Mouse (Mus musculus): Measurements from ENCODE around the gene Rack1. TPM values are rescaled to one million over a fixed set of nuclear protein-coding genes. Genes with fewer than 3 reads are reported as not detected.
"Not testable (repeated sequence)": the region's sequence is repeated elsewhere in the genome, so short reads cannot be mapped to it uniquely, and the experiment has no call there.

The Rack1 gene
- polyA plus RNA-seq, 1 experiment from 2014 or later: 661 TPM

DNA sequence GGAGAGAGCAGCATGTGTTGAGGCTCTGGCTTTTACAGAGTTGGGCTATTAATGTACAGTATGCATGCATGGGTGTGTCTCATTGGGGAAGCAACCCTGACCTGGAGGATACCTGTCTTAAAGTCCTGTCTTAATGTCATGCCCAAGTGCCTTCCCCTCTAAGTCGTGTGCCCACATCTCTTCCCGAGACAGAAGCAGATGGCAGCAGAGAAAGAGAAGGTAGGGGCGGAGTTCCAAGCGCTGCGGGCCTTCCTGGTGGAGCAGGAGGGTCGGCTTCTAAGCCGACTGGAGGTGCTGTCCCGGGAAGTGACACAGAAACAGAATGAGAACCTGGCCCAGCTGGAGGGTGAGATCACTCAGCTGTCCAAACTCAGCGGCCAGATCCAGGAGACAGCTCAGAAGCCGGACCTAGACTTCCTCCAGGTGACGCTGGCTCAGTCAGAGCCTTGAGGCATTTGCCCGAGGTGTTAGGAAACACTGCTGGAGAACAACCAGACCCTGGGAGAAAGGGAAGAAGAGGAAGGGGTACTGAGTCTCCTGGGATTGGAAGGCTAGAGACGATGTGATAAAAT, 45.2 kb downstream of the Rack1 start:
- no peak overlapping the region for H3K4me3 ChIP-seq (ENCODE audit: low read depth, low read length)
- no peaks in the 10 kb centered on the region for H3K36me3 ChIP-seq (ENCODE audit: control insufficient read depth, insufficient read depth, low read length)
- H3K9ac ChIP-seq (ENCODE audit: low read depth, low read length): no peak overlapping the region
- H3K27me3 ChIP-seq (ENCODE audit: control insufficient read depth, insufficient read depth, low read length): peaks cover 2% of the 10 kb centered on the region; the same call in 1 of the 2 replicates
- H3K9me3 ChIP-seq (ENCODE audit: control insufficient read depth, low read length): no peaks in the 10 kb centered on the region
- no peak overlapping the region for H3K4me2 ChIP-seq (replicated peaks; ENCODE audit: low read depth, low read length)
- H3K4me1 ChIP-seq (replicated peaks; ENCODE audit: control insufficient read depth, insufficient read depth, low read length): no peaks in the 10 kb centered on the region
- no peak overlapping the region for H3K27ac ChIP-seq (ENCODE audit: low read depth, low read length)
- DNase-seq (ENCODE audit: low spot score): no peak
- no peak for ATAC-seq (ENCODE audit: low FRiP score)
- 36% methylated on average over 13 of the region's 13 CpGs for WGBS

- not testable (repeated sequence) for DNase-seq (ENCODE audit: low spot score); ATAC-seq (ENCODE audit: low FRiP score); H3K4me1 ChIP-seq (replicated peaks; ENCODE audit: control insufficient read depth, insufficient read depth, low read length); H3K9ac ChIP-seq (ENCODE audit: low read depth, low read length); H3K4me3 ChIP-seq (ENCODE audit: low read depth, low read length); H3K4me2 ChIP-seq (replicated peaks; ENCODE audit: low read depth, low read length); H3K9me3 ChIP-seq (ENCODE audit: control insufficient read depth, low read length); H3K36me3 ChIP-seq (ENCODE audit: control insufficient read depth, insufficient read depth, low read length); H3K27ac ChIP-seq (ENCODE audit: low read depth, low read length); H3K27me3 ChIP-seq (ENCODE audit: control insufficient read depth, insufficient read depth, low read length)
- WGBS: 78% methylated on average over 2 of the region's 2 CpGs
Observed at GRCm38 (mm10) chr11:48846362-48846761, 46.2 kb downstream of the Rack1 start.

- no peaks in the 10 kb centered on the region for H3K9me3 ChIP-seq (ENCODE audit: control insufficient read depth, low read length)
- no peaks in the 10 kb centered on the region for H3K36me3 ChIP-seq (ENCODE audit: control insufficient read depth, insufficient read depth, low read length)
- H3K4me3 ChIP-seq (ENCODE audit: low read depth, low read length): no peak overlapping the region
- H3K27ac ChIP-seq (ENCODE audit: low read depth, low read length): no peak overlapping the region
- H3K4me1 ChIP-seq (replicated peaks; ENCODE audit: control insufficient read depth, insufficient read depth, low read length): no peaks in the 10 kb centered on the region
- DNase-seq (ENCODE audit: low spot score) (no peak), ATAC-seq (ENCODE audit: low FRiP score) (no peak)
- WGBS: 56% methylated on average over 5 of the region's 5 CpGs
- no peak overlapping the region for H3K9ac ChIP-seq (ENCODE audit: low read depth, low read length)
- H3K27me3 ChIP-seq (ENCODE audit: control insufficient read depth, insufficient read depth, low read length): peaks cover 2% of the 10 kb centered on the region; the same call in 1 of the 2 replicates
- H3K4me2 ChIP-seq (replicated peaks; ENCODE audit: low read depth, low read length): no peak overlapping the region
Observed at GRCm38 (mm10) chr11:48846881-48847280, 46.7 kb downstream of the Rack1 start.

- Histone ChIP-seq H3K27me3 (ENCODE audit: control insufficient read depth, insufficient read depth, low read length) (peaks cover 4% of the 10 kb centered on the region), H3K9ac (ENCODE audit: low read depth, low read length) (no peak overlapping the region), H3K27ac (ENCODE audit: low read depth, low read length) (no peak overlapping the region), H3K4me1 (replicated peaks; ENCODE audit: control insufficient read depth, insufficient read depth, low read length) (no peaks in the 10 kb centered on the region), H3K4me2 (replicated peaks; ENCODE audit: low read depth, low read length) (no peak overlapping the region), H3K36me3 (ENCODE audit: control insufficient read depth, insufficient read depth, low read length) (no peaks in the 10 kb centered on the region), H3K4me3 (ENCODE audit: low read depth, low read length) (no peak overlapping the region), H3K9me3 (ENCODE audit: control insufficient read depth, low read length) (no peaks in the 10 kb centered on the region)
- no peak for DNase-seq (ENCODE audit: low spot score)
- WGBS: 59% methylated on average over 2 of the region's 2 CpGs
- no peak for ATAC-seq (ENCODE audit: low FRiP score)
Observed at GRCm38 (mm10) chr11:48850240-48850639, 50.1 kb downstream of the Rack1 start.

- Histone ChIP-seq H3K27ac (ENCODE audit: low read depth, low read length) (no peak overlapping the region), H3K9ac (ENCODE audit: low read depth, low read length) (no peak overlapping the region), H3K4me2 (replicated peaks; ENCODE audit: low read depth, low read length) (no peak overlapping the region), H3K9me3 (ENCODE audit: control insufficient read depth, low read length) (no peaks in the 10 kb centered on the region), H3K36me3 (ENCODE audit: control insufficient read depth, insufficient read depth, low read length) (no peaks in the 10 kb centered on the region), H3K4me1 (replicated peaks; ENCODE audit: control insufficient read depth, insufficient read depth, low read length) (no peaks in the 10 kb centered on the region), H3K27me3 (ENCODE audit: control insufficient read depth, insufficient read depth, low read length) (peaks cover 4% of the 10 kb centered on the region), H3K4me3 (ENCODE audit: low read depth, low read length) (no peak overlapping the region)
- 83% methylated on average over 4 of the region's 4 CpGs for WGBS
- no peak for ATAC-seq (ENCODE audit: low FRiP score)
- DNase-seq (ENCODE audit: low spot score): no peak
Observed at GRCm38 (mm10) chr11:48851270-48851995, 51.3 kb downstream of the Rack1 start.

GRCm38 (mm10) chr11:48852190-48852589, 52.1 kb downstream of the Rack1 start:
- WGBS: 78% methylated on average over 4 of the region's 4 CpGs
- no peak overlapping the region for H3K4me3 ChIP-seq (ENCODE audit: low read depth, low read length)
- no peaks in the 10 kb centered on the region for H3K36me3 ChIP-seq (ENCODE audit: control insufficient read depth, insufficient read depth, low read length)
- DNase-seq (ENCODE audit: low spot score) (no peak), ATAC-seq (ENCODE audit: low FRiP score) (no peak)
- no peaks in the 10 kb centered on the region for H3K4me1 ChIP-seq (replicated peaks; ENCODE audit: control insufficient read depth, insufficient read depth, low read length)
- H3K9me3 ChIP-seq (ENCODE audit: control insufficient read depth, low read length): no peaks in the 10 kb centered on the region
- H3K9ac ChIP-seq (ENCODE audit: low read depth, low read length): no peak overlapping the region
- H3K27me3 ChIP-seq (ENCODE audit: control insufficient read depth, insufficient read depth, low read length): peaks cover 4% of the 10 kb centered on the region
- H3K4me2 ChIP-seq (replicated peaks; ENCODE audit: low read depth, low read length): no peak overlapping the region
- H3K27ac ChIP-seq (ENCODE audit: low read depth, low read length): no peak overlapping the region

DNA sequence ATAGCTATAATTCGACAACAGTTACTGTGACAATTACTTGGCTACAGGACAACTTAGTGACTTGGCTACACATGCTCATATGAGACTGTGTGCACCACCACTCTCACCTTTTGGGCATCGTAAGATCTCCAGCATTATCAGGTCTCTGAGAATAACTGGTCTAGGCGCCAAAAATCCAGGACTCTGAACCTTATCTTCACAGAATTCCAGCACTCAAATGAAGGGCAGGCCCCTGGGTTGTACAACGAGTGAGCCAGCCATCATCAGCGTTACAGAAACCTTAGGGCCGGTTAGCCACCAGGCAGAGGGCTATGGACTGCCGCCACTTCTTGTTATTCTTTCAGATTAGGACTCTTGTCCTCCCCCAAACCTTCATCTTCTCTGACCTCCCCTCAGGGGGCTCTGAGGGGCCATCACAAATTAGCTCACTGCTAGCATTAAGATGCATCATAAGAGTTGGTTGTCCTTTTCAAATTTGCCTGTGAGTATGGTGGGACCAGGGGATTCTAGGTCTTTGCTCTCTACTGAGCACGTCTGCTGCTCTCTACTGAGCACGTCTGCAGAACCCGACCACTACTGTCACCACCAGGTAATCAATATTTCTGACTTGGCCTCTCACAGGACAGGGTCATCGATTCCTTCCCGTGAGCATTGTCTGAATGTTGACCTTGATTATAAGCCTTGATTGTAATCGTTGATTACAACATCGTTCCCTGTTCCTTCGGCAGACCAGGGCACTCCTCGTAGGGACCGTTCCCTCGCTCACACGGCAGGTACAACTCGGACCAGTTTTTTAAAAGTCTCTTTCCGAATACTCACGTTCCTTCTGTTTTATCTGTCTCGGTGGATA, 52.7 kb downstream of the Rack1 start:
- WGBS: 8% methylated on average over 23 of the region's 23 CpGs

GRCm38 (mm10) chr11:48853474-48854180, 53.5 kb downstream of the Rack1 start:
- peak overlapping the region; percentile 91 for H3K4me2 ChIP-seq (replicated peaks; ENCODE audit: low read depth, low read length)
- DNase-seq (ENCODE audit: low spot score) (peak; percentile 91), ATAC-seq (ENCODE audit: low FRiP score) (peak; percentile 83)
- no peak overlapping the region for H3K27ac ChIP-seq (ENCODE audit: low read depth, low read length)
- H3K4me3 ChIP-seq (ENCODE audit: low read depth, low read length): peak overlapping the region; percentile 63
- no peaks in the 10 kb centered on the region for H3K9me3 ChIP-seq (ENCODE audit: control insufficient read depth, low read length)
- under 1% methylated on average over 31 of the region's 31 CpGs for WGBS
- no peaks in the 10 kb centered on the region for H3K4me1 ChIP-seq (replicated peaks; ENCODE audit: control insufficient read depth, insufficient read depth, low read length)
- peaks cover 4% of the 10 kb centered on the region for H3K27me3 ChIP-seq (ENCODE audit: control insufficient read depth, insufficient read depth, low read length)
- no peaks in the 10 kb centered on the region for H3K36me3 ChIP-seq (ENCODE audit: control insufficient read depth, insufficient read depth, low read length)
- peak overlapping the region; percentile 51; the same call in 1 of the 2 replicates for H3K9ac ChIP-seq (ENCODE audit: low read depth, low read length)

More for the DNA sequence above, 52.7 kb downstream of the Rack1 start:
- no peak for DNase-seq (ENCODE audit: low spot score)
- H3K9ac ChIP-seq (ENCODE audit: low read depth, low read length): peak overlapping the region; percentile 51
- H3K4me1 ChIP-seq (replicated peaks; ENCODE audit: control insufficient read depth, insufficient read depth, low read length): no peaks in the 10 kb centered on the region
- H3K27me3 ChIP-seq (ENCODE audit: control insufficient read depth, insufficient read depth, low read length): peaks cover 4% of the 10 kb centered on the region
- no peaks in the 10 kb centered on the region for H3K9me3 ChIP-seq (ENCODE audit: control insufficient read depth, low read length)
- peak; percentile 50 for ATAC-seq (ENCODE audit: low FRiP score)
- no peaks in the 10 kb centered on the region for H3K36me3 ChIP-seq (ENCODE audit: control insufficient read depth, insufficient read depth, low read length)
- peak overlapping the region; percentile 91 for H3K4me2 ChIP-seq (replicated peaks; ENCODE audit: low read depth, low read length)
- peak overlapping the region; percentile 63 for H3K4me3 ChIP-seq (ENCODE audit: low read depth, low read length)
- H3K27ac ChIP-seq (ENCODE audit: low read depth, low read length): no peak overlapping the region

All from hindbrain, embryonic 11.5 days (tissue).